Mouse (Mus musculus) midbrain, embryonic 12.5 days (tissue): Measurements from ENCODE around the gene Utp15. TPM values are rescaled to one million over a fixed set of nuclear protein-coding genes. Genes with fewer than 3 reads are reported as not detected.

ENCODE experiments used
- ATAC-seq: fragments of 200-750 bp; cut with Nextera tagmentation; 2 replicates; pipeline ENCODE4 v1.8.0; 2017; ENCODE audit warnings: low read depth, moderate TSS enrichment, moderate library complexity; ENCODE audit not compliant: low FRiP score
- H3K27ac ChIP-seq: fragments of 300-500 bp; sonication (generic); replicated peaks from 2 replicates; pipeline ENCODE4 v1.5.1; 2016; ENCODE audit warnings: mild to moderate bottlenecking
- H3K27me3 ChIP-seq: fragments of 300-500 bp; sonication (generic); 2 replicates; pipeline ENCODE4 v1.6.1; 2016; ENCODE audit warnings: mild to moderate bottlenecking
- H3K36me3 ChIP-seq: fragments of 300-500 bp; sonication (generic); 2 replicates; pipeline ENCODE4 v1.6.1; 2016
- H3K4me1 ChIP-seq: fragments of 300-500 bp; sonication (generic); 2 replicates; pipeline ENCODE4 v1.6.1; 2016
- H3K4me2 ChIP-seq: fragments of 300-500 bp; sonication (generic); replicated peaks from 2 replicates; pipeline ENCODE4 v1.6.1; 2016; ENCODE audit warnings: mild to moderate bottlenecking, moderate library complexity
- H3K4me3 ChIP-seq: fragments of 300-500 bp; sonication (generic); 2 replicates; pipeline ENCODE4 v1.5.1; 2016; ENCODE audit warnings: mild to moderate bottlenecking
- H3K9ac ChIP-seq: fragments of 300-500 bp; sonication (generic); replicated peaks from 2 replicates; pipeline ENCODE4 v1.6.1; 2016; ENCODE audit warnings: mild to moderate bottlenecking, moderate library complexity
- H3K9me3 ChIP-seq: fragments of 300-500 bp; sonication (generic); 2 replicates; pipeline ENCODE4 v1.6.1; 2016; ENCODE audit warnings: mild to moderate bottlenecking
- WGBS: fragments of 180-500 bp; shearing (Covaris S2); methylation state at CpG from one replicate; pipeline ENCODE4 v1.1.7; 2016; 5-methylcytosine and 5-hydroxymethylcytosine counted together
- polyA plus RNA-seq: library from polyadenylated mRNA; unstranded; fragments of >200 nt; fragmentation: Nextera tagmentation; extraction: Ambion mirVana; gene quantifications from 2 replicates; pipeline ENCODE4 v1.2.1, GENCODE M21; 2016

The Utp15 gene
- polyA plus RNA-seq, 1 experiment from 2014 or later, result 38.8 TPM

- no peaks in the 10 kb centered on the region for H3K36me3 ChIP-seq
- H3K4me1 ChIP-seq, result peaks cover 10% of the 10 kb centered on the region
- WGBS, result 23% methylated on average over 8 of the region's 8 CpGs
- no peak overlapping the region for H3K9ac ChIP-seq
- no peaks in the 10 kb centered on the region for H3K9me3 ChIP-seq
- H3K27me3 ChIP-seq, result peaks cover 21% of the 10 kb centered on the region
- H3K27ac ChIP-seq, result no peak overlapping the region
- H3K4me3 ChIP-seq, result peak overlapping the region; percentile 69
- peak overlapping the region; percentile 93 for H3K4me2 ChIP-seq
- no peak for ATAC-seq
Observed at GRCm38 (mm10) chr13:98205111-98205510, 57.7 kb downstream of the Utp15 start.

GRCm38 (mm10) chr13:98204371-98204770 is 58.5 kb downstream of the Utp15 start:
- H3K4me2 ChIP-seq, result no peak overlapping the region
- 91% methylated on average over 8 of the region's 8 CpGs for WGBS
- peaks cover 10% of the 10 kb centered on the region for H3K4me1 ChIP-seq
- H3K4me3 ChIP-seq, result no peak overlapping the region
- H3K9ac ChIP-seq, result no peak overlapping the region
- no peak overlapping the region for H3K27ac ChIP-seq
- no peak for ATAC-seq
- H3K27me3 ChIP-seq, result peaks cover 21% of the 10 kb centered on the region
- no peaks in the 10 kb centered on the region for H3K9me3 ChIP-seq
- H3K36me3 ChIP-seq, result no peaks in the 10 kb centered on the region

GRCm38 (mm10) chr13:98201436-98201835 is 61.4 kb downstream of the Utp15 start:
- WGBS, result 55% methylated on average over 9 of the region's 9 CpGs
- peaks cover 12% of the 10 kb centered on the region for H3K27me3 ChIP-seq
- H3K27ac ChIP-seq, result no peak overlapping the region
- peaks cover 10% of the 10 kb centered on the region for H3K4me1 ChIP-seq
- H3K4me2 ChIP-seq, result no peak overlapping the region
- ATAC-seq, result no peak
- H3K9me3 ChIP-seq, result no peaks in the 10 kb centered on the region
- H3K9ac ChIP-seq, result no peak overlapping the region
- no peak overlapping the region for H3K4me3 ChIP-seq
- H3K36me3 ChIP-seq, result no peaks in the 10 kb centered on the region

Other genes with a start within 250 kb of the Utp15 start
- 7.2 and 9.8 TPM in 2 replicates for gene Arhgef28, start 56.6 kb downstream of the Utp15 start, polyA plus RNA-seq
- gene Ankra2, start within 50 bp of the Utp15 start, polyA plus RNA-seq, result 36.6 and 38.9 TPM in 2 replicates
- gene Gm21976, start 16.8 kb upstream of the Utp15 start, polyA plus RNA-seq, result not detected in 2 replicates
- gene Btf3, start 54.0 kb upstream of the Utp15 start, polyA plus RNA-seq, result 628 and 633 TPM in 2 replicates
- 5.2 and 6.0 TPM in 2 replicates for gene Foxd1, start 91.2 kb upstream of the Utp15 start, polyA plus RNA-seq
- 0.87 TPM in 1 of 2 replicates, not detected in the other for gene Gm10320, start 229.0 kb upstream of the Utp15 start, polyA plus RNA-seq